ENCODE assay signal across 28 mouse cellular contexts in genomic region chr6:24238054-24238453, GRCm38 (mm10).
A peak's percentile ranks its signal among the peaks of the same experiment; 100 is the strongest.
DNase-seq lines count a peak whose midpoint lies in the region; ATAC-seq and TF ChIP-seq lines count a peak whose summit lies in the region.
"Had no signal": no experiment of that assay in that cellular context is flagged by ENCODE, and none has a peak within 500 bp of the region (broad histone marks: within the 10 kb centered on the region; RNA-seq: fewer than 3 reads in every experiment).

No protein-coding gene starts in this region.

- H3K27ac ChIP-seq in kidney, embryonic 16.5 days (ENCODE audit: low read length) = no peak overlapping the region
- no peak overlapping the region for H3K27ac ChIP-seq in liver, embryonic 11.5 days (ENCODE audit: low read depth, low read length)
- H3K27ac ChIP-seq: embryonic facial prominence, embryonic 10.5 days; embryonic facial prominence, embryonic 13.5 days; forebrain, embryonic 12.5 days; forebrain, embryonic 15.5 days; heart, adult 2 months; heart, embryonic 10.5 days; heart, embryonic 13.5 days; hindbrain, embryonic 15.5 days had no signal

- no peaks in the 10 kb centered on the region for H3K9me3 ChIP-seq in kidney, embryonic 16.5 days (ENCODE audit: low read length)
- no peaks in the 10 kb centered on the region for H3K9me3 ChIP-seq in liver, embryonic 11.5 days (ENCODE audit: control insufficient read depth, low read length)
- H3K9me3 ChIP-seq: embryonic facial prominence, embryonic 10.5 days; embryonic facial prominence, embryonic 13.5 days; forebrain, embryonic 12.5 days; forebrain, embryonic 15.5 days; G1E; heart, embryonic 10.5 days; heart, embryonic 13.5 days; hindbrain, embryonic 15.5 days had no signal

- peak; percentile 57 for DNase-seq in kidney, adult 9 months
- no peak for DNase-seq in kidney, adult 11 months
- DNase-seq in Patski (ENCODE audit: low read depth, low spot score) = peak; percentile 22
- peak; percentile 19 to 22 for DNase-seq in kidney, postnatal 36 days
- no peak for DNase-seq in gastrocnemius, postnatal 36 days
- no peak for DNase-seq in retina, postnatal 1 day
- DNase-seq in liver, embryonic 11.5 days (ENCODE audit: low spot score) = no peak
- DNase-seq: adrenal gland, adult 8-10 months; adrenal gland, postnatal 25 days; cerebellum, adult 11-12 months; cerebellum, adult 8-10 months; cerebellum, postnatal 10 days; cerebellum, postnatal 36 days; embryo, embryonic 11 days; gastrocnemius, postnatal 25 days; heart, adult 2 months; heart, postnatal 14 days; heart, postnatal 4 days had no signal

- CTCF ChIA-PET in Patski (lab: Charles Lee) = no interaction called here

- no peak overlapping the region for H3K4me3 ChIP-seq in kidney, embryonic 16.5 days (ENCODE audit: low read length)
- H3K4me3 ChIP-seq in liver, embryonic 11.5 days (ENCODE audit: low read depth, low read length) = no peak overlapping the region
- H3K4me3 ChIP-seq: embryonic facial prominence, embryonic 10.5 days; embryonic facial prominence, embryonic 13.5 days; erythroblast, embryonic 14.5 days; forebrain, embryonic 12.5 days; forebrain, embryonic 15.5 days; heart, adult 2 months; heart, embryonic 10.5 days; heart, embryonic 13.5 days; hindbrain, embryonic 15.5 days had no signal

- no peaks in the 10 kb centered on the region for H3K27me3 ChIP-seq in Patski
- H3K27me3 ChIP-seq in kidney, embryonic 16.5 days (ENCODE audit: insufficient read depth, low read length) = no peaks in the 10 kb centered on the region
- no peaks in the 10 kb centered on the region for H3K27me3 ChIP-seq in liver, embryonic 11.5 days (replicated peaks; ENCODE audit: control insufficient read depth, insufficient read depth, low read length)
- H3K27me3 ChIP-seq: embryonic facial prominence, embryonic 13.5 days; forebrain, embryonic 12.5 days; forebrain, embryonic 15.5 days; heart, embryonic 13.5 days; hindbrain, embryonic 15.5 days had no signal

- H3K4me2 ChIP-seq in kidney, embryonic 16.5 days (replicated peaks; ENCODE audit: low read depth, low read length) = no peak overlapping the region
- H3K4me2 ChIP-seq in liver, embryonic 11.5 days = no peak overlapping the region
- H3K4me2 ChIP-seq: embryonic facial prominence, embryonic 13.5 days; forebrain, embryonic 12.5 days; forebrain, embryonic 15.5 days; heart, embryonic 13.5 days; hindbrain, embryonic 15.5 days had no signal

- H3K4me1 ChIP-seq in kidney, embryonic 16.5 days (ENCODE audit: insufficient read depth, low read length) = peaks cover 17% of the 10 kb centered on the region
- H3K4me1 ChIP-seq in liver, embryonic 11.5 days (replicated peaks; ENCODE audit: control insufficient read depth, insufficient read depth, low read length) = no peaks in the 10 kb centered on the region
- H3K4me1 ChIP-seq: embryonic facial prominence, embryonic 13.5 days; forebrain, embryonic 12.5 days; forebrain, embryonic 15.5 days; heart, embryonic 10.5 days; heart, embryonic 13.5 days; hindbrain, embryonic 15.5 days had no signal

- no peaks in the 10 kb centered on the region for H3K36me3 ChIP-seq in kidney, embryonic 16.5 days (ENCODE audit: insufficient read depth, low read length)
- H3K36me3 ChIP-seq in liver, embryonic 11.5 days (ENCODE audit: control insufficient read depth, insufficient read depth, low read length) = no peaks in the 10 kb centered on the region
- H3K36me3 ChIP-seq: embryonic facial prominence, embryonic 10.5 days; embryonic facial prominence, embryonic 13.5 days; forebrain, embryonic 12.5 days; forebrain, embryonic 15.5 days; G1E; heart, embryonic 10.5 days; heart, embryonic 13.5 days; hindbrain, embryonic 15.5 days had no signal

- WGBS in kidney, embryonic 16.5 days = 25% methylated on average over 2 of the region's 2 CpGs
- WGBS in liver, embryonic 11.5 days = 70% methylated on average over 2 of the region's 2 CpGs

- in situ Hi-C loops in Patski (cut with MboI; ENCODE audit: low pct_unique_long_range_greater_than_20kb) = no loop called here

- POLR2A ChIA-PET in Patski (lab: Charles Lee) = no interaction called here

- intact Hi-C loops in gastrocnemius, postnatal 36 days (cut with DNase I) = no loop called here

- no peak overlapping the region for H3K9ac ChIP-seq in kidney, embryonic 16.5 days (replicated peaks; ENCODE audit: low read length)
- H3K9ac ChIP-seq in liver, embryonic 11.5 days (ENCODE audit: low read depth, low read length) = no peak overlapping the region
- H3K9ac ChIP-seq: embryonic facial prominence, embryonic 13.5 days; forebrain, embryonic 12.5 days; forebrain, embryonic 15.5 days; heart, embryonic 13.5 days; hindbrain, embryonic 15.5 days had no signal

- no peak for TF ChIP-seq CTCF in Patski (IDR thresholded peaks at IDR 0.05)

- peak; percentile 12 for ATAC-seq in Patski
- peak; percentile 49; the same call in 1 of the 2 replicates for ATAC-seq in kidney, embryonic 16.5 days (ENCODE audit: low FRiP score, low TSS enrichment)
- ATAC-seq in liver, embryonic 11.5 days (replicated peaks; ENCODE audit: low FRiP score) = no peak
- ATAC-seq: forebrain, embryonic 15.5 days had no signal

Comparison
In these comparisons a context has a peak if more than half of its experiments do, and no peak if none do; other contexts are left out.
1. DNase-seq: peak in kidney, adult 9 months (single experiment), Patski (single experiment) and kidney, postnatal 36 days (2 of 2); none in kidney, adult 11 months (single experiment), gastrocnemius, postnatal 36 days (0 of 2), retina, postnatal 1 day (single experiment) and liver, embryonic 11.5 days (single experiment).